13 mouse cellular contexts compared by ENCODE assay signal in genomic region chr4:148174495-148174862, GRCm38 (mm10). TPM values are rescaled to one million over a fixed set of nuclear protein-coding genes. Genes with fewer than 3 reads are reported as not detected.
DNase-seq lines count a peak whose midpoint lies in the region; ATAC-seq and TF ChIP-seq lines count a peak whose summit lies in the region.
"Had no signal": no experiment of that assay in that cellular context is flagged by ENCODE, and none has a peak within 500 bp of the region (broad histone marks: within the 10 kb centered on the region; RNA-seq: fewer than 3 reads in every experiment).

No protein-coding gene starts in this region.

- no peak overlapping the region for H3K27ac ChIP-seq in embryonic facial prominence, embryonic 14.5 days (replicated peaks; ENCODE audit: low read depth, low read length)
- H3K27ac ChIP-seq in hindbrain, embryonic 12.5 days: peak overlapping the region; percentile 79
- peak overlapping the region; percentile 88 for H3K27ac ChIP-seq in midbrain, embryonic 14.5 days (replicated peaks; ENCODE audit: low read depth, low read length)
- H3K27ac ChIP-seq: limb, embryonic 15.5 days; lung, embryonic 15.5 days had no signal

- ATAC-seq in embryonic facial prominence, embryonic 14.5 days (ENCODE audit: low read depth): no peak
- no peak for ATAC-seq in hindbrain, embryonic 12.5 days (ENCODE audit: low FRiP score)
- no peak for ATAC-seq in midbrain, embryonic 14.5 days (ENCODE audit: low FRiP score, low TSS enrichment)
- ATAC-seq: Patski had no signal

- H3K4me2 ChIP-seq in embryonic facial prominence, embryonic 14.5 days (ENCODE audit: low read depth, low read length): no peak overlapping the region
- peak overlapping the region; percentile 44 for H3K4me2 ChIP-seq in hindbrain, embryonic 12.5 days (replicated peaks)
- peak overlapping the region; percentile 49 for H3K4me2 ChIP-seq in midbrain, embryonic 14.5 days (ENCODE audit: low read length)
- H3K4me2 ChIP-seq: heart, embryonic 11.5 days; limb, embryonic 15.5 days; lung, embryonic 15.5 days had no signal

- no peak overlapping the region for H3K9ac ChIP-seq in embryonic facial prominence, embryonic 14.5 days (ENCODE audit: low read depth, low read length)
- no peak overlapping the region for H3K9ac ChIP-seq in hindbrain, embryonic 12.5 days
- no peak overlapping the region for H3K9ac ChIP-seq in midbrain, embryonic 14.5 days (replicated peaks; ENCODE audit: low read length)
- H3K9ac ChIP-seq: limb, embryonic 15.5 days; lung, embryonic 15.5 days had no signal

- H3K4me3 ChIP-seq in embryonic facial prominence, embryonic 14.5 days (ENCODE audit: low read depth, low read length): 0 out of 2 replicates have a peak overlapping the region, but pooled peaks have one; percentile 14
- no peak overlapping the region for H3K4me3 ChIP-seq in hindbrain, embryonic 12.5 days
- peak overlapping the region; percentile 3 for H3K4me3 ChIP-seq in midbrain, embryonic 14.5 days (replicated peaks; ENCODE audit: low read depth, low read length)
- H3K4me3 ChIP-seq: limb, embryonic 15.5 days; lung, embryonic 15.5 days had no signal

- H3K4me1 ChIP-seq in embryonic facial prominence, embryonic 14.5 days (ENCODE audit: control insufficient read depth, insufficient read depth, low read length): peaks cover 4% of the 10 kb centered on the region; the same call in 1 of the 2 replicates
- H3K4me1 ChIP-seq in hindbrain, embryonic 12.5 days: peaks cover 22% of the 10 kb centered on the region
- H3K4me1 ChIP-seq in midbrain, embryonic 14.5 days (ENCODE audit: control insufficient read depth, insufficient read depth, low read length): peaks cover 29% of the 10 kb centered on the region
- H3K4me1 ChIP-seq: lung, embryonic 15.5 days had no signal

- H3K27me3 ChIP-seq in embryonic facial prominence, embryonic 14.5 days (replicated peaks; ENCODE audit: control insufficient read depth, insufficient read depth, low read length): peaks cover 74% of the 10 kb centered on the region
- peaks cover 65% of the 10 kb centered on the region for H3K27me3 ChIP-seq in hindbrain, embryonic 12.5 days
- H3K27me3 ChIP-seq in midbrain, embryonic 14.5 days (ENCODE audit: control insufficient read depth, insufficient read depth, low read length): peaks cover 30% of the 10 kb centered on the region

- H3K9me3 ChIP-seq in embryonic facial prominence, embryonic 14.5 days (ENCODE audit: control insufficient read depth, low read length): 0 out of 2 replicates have a peak, but pooled peaks cover 4% of the 10 kb centered on the region
- no peaks in the 10 kb centered on the region for H3K9me3 ChIP-seq in hindbrain, embryonic 12.5 days (replicated peaks)
- no peaks in the 10 kb centered on the region for H3K9me3 ChIP-seq in midbrain, embryonic 14.5 days (ENCODE audit: control insufficient read depth, low read length)
- H3K9me3 ChIP-seq: limb, embryonic 15.5 days; lung, embryonic 15.5 days had no signal

- 8% methylated on average over 12 of the region's 12 CpGs for WGBS in embryonic facial prominence, embryonic 14.5 days
- 12% methylated on average over 12 of the region's 12 CpGs for WGBS in hindbrain, embryonic 12.5 days
- WGBS in midbrain, embryonic 14.5 days: 3% methylated on average over 12 of the region's 12 CpGs

- H3K36me3 ChIP-seq in embryonic facial prominence, embryonic 14.5 days (ENCODE audit: control insufficient read depth, insufficient read depth, low read length): no peaks in the 10 kb centered on the region
- no peaks in the 10 kb centered on the region for H3K36me3 ChIP-seq in hindbrain, embryonic 12.5 days
- no peaks in the 10 kb centered on the region for H3K36me3 ChIP-seq in midbrain, embryonic 14.5 days (ENCODE audit: control insufficient read depth, insufficient read depth, low read length)
- H3K36me3 ChIP-seq: limb, embryonic 15.5 days; lung, embryonic 15.5 days had no signal

- no peak for DNase-seq in brain, embryonic 14.5 days (ENCODE audit: low read depth)
- DNase-seq in embryonic facial prominence, embryonic 14.5 days (ENCODE audit: low spot score): no peak
- DNase-seq in midbrain, embryonic 14.5 days: peak; percentile 55
- DNase-seq in kidney, postnatal 14 days: no peak
- DNase-seq in cerebellum, adult 9-11 months: no peak
- DNase-seq in ovary, postnatal 36 days (ENCODE audit: low spot score): no peak
- DNase-seq: gastrocnemius, postnatal 10 days; kidney, postnatal 10 days had no signal

- no peak for TF ChIP-seq POLR2A in brain, embryonic 14.5 days (IDR thresholded peaks at IDR 0.05; ENCODE audit: borderline replicate concordance, extremely low read depth, insufficient read depth, insufficient read length, poor library complexity, severe bottlenecking)

- TF ChIP-seq CTCF in brain, embryonic 14.5 days (IDR thresholded peaks at IDR 0.05; ENCODE audit: borderline replicate concordance, extremely low read depth, insufficient read depth, insufficient read length): peak; percentile 12; the same call in 1 of the 2 replicates

RNA-seq across cellular contexts. Expression of gene Fbxo2, which starts 14.1 kb away (rescaled TPM):
- polyA plus RNA-seq in brain, embryonic 14.5 days (2012; rRNA removed): 2.6 and 5.1 TPM in 2 replicates
- polyA plus RNA-seq in embryonic facial prominence, embryonic 14.5 days (2014; fragmentation: Nextera tagmentation; extraction: Ambion mirVana): 5.4 and 7.9 TPM in 2 replicates
- 3.3 and 10.9 TPM in 2 replicates for polyA plus RNA-seq in hindbrain, embryonic 12.5 days (2016; fragmentation: Nextera tagmentation; extraction: Ambion mirVana)
- 3.2 and 4.0 TPM in 2 replicates for polyA plus RNA-seq in midbrain, embryonic 14.5 days (2014; fragmentation: Nextera tagmentation; extraction: Ambion mirVana)

RNA-seq across cellular contexts. Expression of gene Fbxo44, which starts 14.2 kb away (rescaled TPM):
- polyA plus RNA-seq in brain, embryonic 14.5 days (2012; rRNA removed): 122 and 144 TPM in 2 replicates
- 7.7 and 9.6 TPM in 2 replicates for polyA plus RNA-seq in embryonic facial prominence, embryonic 14.5 days (2014; fragmentation: Nextera tagmentation; extraction: Ambion mirVana)
- polyA plus RNA-seq in hindbrain, embryonic 12.5 days (2016; fragmentation: Nextera tagmentation; extraction: Ambion mirVana): 77.6 and 80.6 TPM in 2 replicates
- polyA plus RNA-seq in midbrain, embryonic 14.5 days (2014; fragmentation: Nextera tagmentation; extraction: Ambion mirVana): 102 and 106 TPM in 2 replicates

RNA-seq across cellular contexts. Expression of gene Fbxo6, which starts 22.5 kb away (rescaled TPM):
- polyA plus RNA-seq in brain, embryonic 14.5 days (2012; rRNA removed): 18.1 and 25.3 TPM in 2 replicates
- 13.8 and 15.3 TPM in 2 replicates for polyA plus RNA-seq in embryonic facial prominence, embryonic 14.5 days (2014; fragmentation: Nextera tagmentation; extraction: Ambion mirVana)
- polyA plus RNA-seq in hindbrain, embryonic 12.5 days (2016; fragmentation: Nextera tagmentation; extraction: Ambion mirVana): 15.2 and 15.9 TPM in 2 replicates
- polyA plus RNA-seq in midbrain, embryonic 14.5 days (2014; fragmentation: Nextera tagmentation; extraction: Ambion mirVana): 18.7 and 22.8 TPM in 2 replicates

RNA-seq across cellular contexts. Expression of gene Draxin, which starts 44.0 kb away (rescaled TPM):
- 54.9 and 73.0 TPM in 2 replicates for polyA plus RNA-seq in brain, embryonic 14.5 days (2012; rRNA removed)
- polyA plus RNA-seq in embryonic facial prominence, embryonic 14.5 days (2014; fragmentation: Nextera tagmentation; extraction: Ambion mirVana): 0.56 and 0.67 TPM in 2 replicates
- polyA plus RNA-seq in hindbrain, embryonic 12.5 days (2016; fragmentation: Nextera tagmentation; extraction: Ambion mirVana): 11.6 and 12.8 TPM in 2 replicates
- 21.8 and 24.7 TPM in 2 replicates for polyA plus RNA-seq in midbrain, embryonic 14.5 days (2014; fragmentation: Nextera tagmentation; extraction: Ambion mirVana)

RNA-seq across cellular contexts. Expression of gene Mad2l2, which starts 44.3 kb away (rescaled TPM):
- 111 and 132 TPM in 2 replicates for polyA plus RNA-seq in brain, embryonic 14.5 days (2012; rRNA removed)
- polyA plus RNA-seq in embryonic facial prominence, embryonic 14.5 days (2014; fragmentation: Nextera tagmentation; extraction: Ambion mirVana): 51.1 and 59.8 TPM in 2 replicates
- 85.5 and 89.9 TPM in 2 replicates for polyA plus RNA-seq in hindbrain, embryonic 12.5 days (2016; fragmentation: Nextera tagmentation; extraction: Ambion mirVana)
- 122 and 133 TPM in 2 replicates for polyA plus RNA-seq in midbrain, embryonic 14.5 days (2014; fragmentation: Nextera tagmentation; extraction: Ambion mirVana)
